Mouse (Mus musculus) heart, adult 2 months (tissue): ENCODE results near the gene M6pr.

ENCODE experiments used
- CTCF ChIP-seq: fragments of 200-600 bp; IDR thresholded peaks from 2 replicates; pipeline ENCODE4 v1.8.1; 2022; ENCODE audit warnings: antibody characterized with exemption, mild to moderate bottlenecking, moderate library complexity
- EP300 ChIP-seq: fragments of 200-500 bp; IDR thresholded peaks from 2 replicates; pipeline ENCODE4 v1.6.1; 2011; ENCODE audit warnings: low read depth, low read length, control low read depth; ENCODE audit not compliant: insufficient read depth

DNA sequence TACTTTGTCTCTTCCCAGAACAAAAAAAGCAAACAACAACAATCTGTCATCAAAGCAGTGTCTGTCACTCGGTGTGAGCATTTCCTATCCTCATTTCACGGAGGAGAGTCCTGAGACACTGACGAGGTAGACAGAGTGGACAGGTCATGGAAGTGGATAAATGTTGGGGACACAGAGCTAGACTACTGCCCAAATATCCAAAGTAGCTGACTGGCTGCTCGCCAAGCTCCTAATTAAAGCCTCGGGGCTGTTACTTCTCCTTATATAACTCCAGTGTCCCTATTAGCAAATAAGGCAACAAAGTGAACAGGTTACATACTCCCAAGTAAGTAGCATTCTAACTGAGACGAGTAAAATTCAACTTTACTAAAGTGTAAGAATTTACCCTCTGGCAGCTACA, 29.0 kb downstream of the M6pr start:
- TF ChIP-seq CTCF (no peak), EP300 (no peak)
